Mouse (Mus musculus): Measurements from ENCODE around the gene Smr2. TPM values are rescaled to one million over a fixed set of nuclear protein-coding genes. Genes with fewer than 3 reads are reported as not detected.
"Not testable (repeated sequence)": the region's sequence is repeated elsewhere in the genome, so short reads cannot be mapped to it uniquely, and the experiment has no call there.

The Smr2 gene
- polyA plus RNA-seq (2012; rRNA removed), result not detected in 2 replicates

DNA sequence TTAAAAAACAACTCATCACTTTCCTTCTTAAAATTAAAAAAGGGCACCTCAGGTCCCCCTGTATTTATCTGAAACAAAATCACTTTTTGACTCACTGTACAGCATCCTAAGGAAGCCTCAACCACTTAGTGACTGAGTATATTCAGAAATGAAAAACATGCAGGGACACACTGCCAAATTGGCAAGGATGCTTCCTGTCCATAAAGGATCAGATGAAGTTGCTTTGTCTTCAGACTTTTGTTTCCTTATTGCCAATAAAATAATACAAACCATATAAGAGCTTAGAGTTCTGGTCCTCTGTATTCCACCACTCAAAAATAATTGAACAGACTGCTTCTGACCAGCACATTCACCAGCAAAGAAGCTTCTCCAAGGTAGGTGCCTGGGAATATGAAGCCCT is at the start of gene Smr2:
Gene Smr2, plus strand, starts transcription at position 301 of the 400 bp plus-strand sequence.
- DNase-seq; H3K4me1 ChIP-seq (ENCODE audit: control insufficient read depth, insufficient read depth, low read length); H3K4me3 ChIP-seq (replicated peaks; ENCODE audit: extremely low read depth, low read depth, low read length): not testable (repeated sequence)

GRCm38 (mm10) chr5:88111430-88111829 is 25.1 kb downstream of the Smr2 start, which contains the start of gene Gm11116:
Gene Gm11116 (minus strand): TSS chr5:88111530.
- TF ChIP-seq CTCF (IDR thresholded peaks at IDR 0.05; ENCODE audit: insufficient read depth, low read length) (no peak), POLR2A (IDR thresholded peaks at IDR 0.05; ENCODE audit: borderline replicate concordance, extremely low read depth, low read depth, low read length) (no peak)
- H3K4me1 ChIP-seq (ENCODE audit: control insufficient read depth, insufficient read depth, low read length), result no peaks in the 10 kb centered on the region
- DNase-seq, result no peak
- 67% methylated on average over 1 of the region's 1 CpGs for WGBS
- H3K4me3 ChIP-seq (replicated peaks; ENCODE audit: extremely low read depth, low read depth, low read length), result no peak within 1 kb of the TSS

DNA sequence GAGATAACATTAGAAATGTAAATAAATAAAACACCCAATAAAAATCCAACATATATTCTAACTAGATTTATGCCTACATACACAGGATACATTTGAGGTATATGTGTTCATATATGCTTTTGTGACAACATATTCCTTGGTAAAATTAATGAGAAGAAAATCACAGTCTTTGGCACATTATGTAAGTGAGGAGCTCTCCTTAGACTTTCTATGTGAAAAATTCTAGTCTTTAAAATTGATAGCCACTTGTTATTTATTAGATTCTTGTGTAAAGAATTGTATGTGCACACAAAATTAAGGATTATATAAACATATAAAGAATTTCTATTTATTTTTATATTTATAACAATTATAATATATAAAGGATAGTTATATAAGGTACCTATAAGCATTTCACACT is 67.6 kb downstream of the Smr2 start, which contains the start of gene Gm11115:
Gene Gm11115, minus strand, starts transcription at position 101 of the 400 bp plus-strand sequence.
- Histone ChIP-seq H3K4me3 (replicated peaks; ENCODE audit: extremely low read depth, low read depth, low read length) (no peak within 1 kb of the TSS), H3K4me1 (ENCODE audit: control insufficient read depth, insufficient read depth, low read length) (no peaks in the 10 kb centered on the region)
- TF ChIP-seq POLR2A (IDR thresholded peaks at IDR 0.05; ENCODE audit: borderline replicate concordance, extremely low read depth, low read depth, low read length) (no peak), CTCF (IDR thresholded peaks at IDR 0.05; ENCODE audit: insufficient read depth, low read length) (no peak)
- DNase-seq, result no peak

Other genes with a start within 250 kb of the Smr2 start
- gene Odam, start 201.5 kb upstream of the Smr2 start, polyA plus RNA-seq (2012; rRNA removed), result not detected in 2 replicates
- gene Csn3, start 161.0 kb upstream of the Smr2 start, polyA plus RNA-seq (2012; rRNA removed), result not detected in 2 replicates
- not detected in 2 replicates for gene 2310003L06Rik, start 117.1 kb upstream of the Smr2 start, polyA plus RNA-seq (2012; rRNA removed)
- gene Gm28434, start 117.0 kb upstream of the Smr2 start, polyA plus RNA-seq (2012; rRNA removed), result not detected in 2 replicates
- not detected in 2 replicates for gene Cabs1, start 107.1 kb upstream of the Smr2 start, polyA plus RNA-seq (2012; rRNA removed)
- not detected in 2 replicates for gene Smr3a, start 84.0 kb upstream of the Smr2 start, polyA plus RNA-seq (2012; rRNA removed)
- not detected in 2 replicates for gene Gm11116, start 25.0 kb downstream of the Smr2 start, polyA plus RNA-seq (2012; rRNA removed)
- not detected in 2 replicates for gene Gm11115, start 67.5 kb downstream of the Smr2 start, polyA plus RNA-seq (2012; rRNA removed)
- not detected in 2 replicates for gene Gm7714, start 182.4 kb downstream of the Smr2 start, polyA plus RNA-seq (2012; rRNA removed)
- not detected in 2 replicates for gene Prol1, start 230.8 kb downstream of the Smr2 start, polyA plus RNA-seq (2012; rRNA removed)